In genomic region chr7:71837845-71838244, GRCm38 (mm10) we compare ENCODE assay signal across 27 mouse cellular contexts.
DNase-seq lines count a peak whose midpoint lies in the region; ATAC-seq lines count a peak whose summit lies in the region.
"Had no signal": no experiment of that assay in that cellular context is flagged by ENCODE, and none has a peak within 500 bp of the region (broad histone marks: within the 10 kb centered on the region; RNA-seq: fewer than 3 reads in every experiment).

No protein-coding gene starts in this region.

- 67% methylated on average over 6 of the region's 6 CpGs for WGBS in heart, embryonic 12.5 days
- WGBS in limb, embryonic 11.5 days: 63% methylated on average over 6 of the region's 6 CpGs

- H3K36me3 ChIP-seq in heart, embryonic 12.5 days: no peaks in the 10 kb centered on the region
- no peaks in the 10 kb centered on the region for H3K36me3 ChIP-seq in limb, embryonic 11.5 days (ENCODE audit: control insufficient read depth, insufficient read depth, low read length)
- H3K36me3 ChIP-seq: forebrain, embryonic 15.5 days; heart, embryonic 15.5 days; midbrain, embryonic 10.5 days; neural tube, embryonic 13.5 days had no signal

- H3K9ac ChIP-seq in heart, embryonic 12.5 days: no peak overlapping the region
- H3K9ac ChIP-seq in limb, embryonic 11.5 days (ENCODE audit: low read length): no peak overlapping the region
- H3K9ac ChIP-seq: forebrain, embryonic 15.5 days; heart, embryonic 15.5 days; liver, postnatal 0 days; neural tube, embryonic 13.5 days had no signal

- H3K4me3 ChIP-seq in heart, embryonic 12.5 days: no peak overlapping the region
- H3K4me3 ChIP-seq in limb, embryonic 11.5 days (ENCODE audit: low read depth, low read length): no peak overlapping the region
- H3K4me3 ChIP-seq: forebrain, embryonic 15.5 days; heart, embryonic 15.5 days; midbrain, embryonic 10.5 days; myocyte; neural tube, embryonic 13.5 days had no signal

- H3K4me2 ChIP-seq in heart, embryonic 12.5 days: no peak overlapping the region
- H3K4me2 ChIP-seq in limb, embryonic 11.5 days (ENCODE audit: low read depth, severe bottlenecking): no peak overlapping the region
- H3K4me2 ChIP-seq: forebrain, embryonic 15.5 days; heart, embryonic 15.5 days; neural tube, embryonic 13.5 days had no signal

- DNase-seq in heart, postnatal 10 days: peak; percentile 2 to 6
- peak; percentile 8 for DNase-seq in kidney, postnatal 14 days
- no peak for DNase-seq in kidney, adult 18-20 months
- DNase-seq in R1 (ENCODE audit: low read depth, low spot score): peak; percentile 47
- peak; percentile 28 for DNase-seq in limb, embryonic 11.5 days (ENCODE audit: low spot score)
- DNase-seq in testis, postnatal 10 days (ENCODE audit: low spot score): no peak
- DNase-seq: adrenal gland, postnatal 14 days; B cell, adult 2 months; cerebellum, adult 8-10 months; gastrocnemius, postnatal 10 days; kidney, postnatal 10 days; left cerebral cortex, postnatal 4 days; liver, postnatal 0 days; right cerebral cortex, adult 18-20 months; thymus, adult 2 months; thymus, postnatal 4 days had no signal

- H3K27ac ChIP-seq in heart, embryonic 12.5 days (ENCODE audit: poor library complexity, severe bottlenecking): no peak overlapping the region
- no peak overlapping the region for H3K27ac ChIP-seq in limb, embryonic 11.5 days (replicated peaks; ENCODE audit: low read depth, low read length)
- H3K27ac ChIP-seq: forebrain, embryonic 15.5 days; heart, embryonic 15.5 days; hindbrain, postnatal 0 days; macrophage; midbrain, embryonic 10.5 days; neural tube, embryonic 13.5 days had no signal

- intact Hi-C loops in heart, postnatal 10 days (cut with DNase I): loop anchor here (5.0 kb wide), 1 partner anchor 131 kb away; no protein-coding TSS in a partner anchor

- no peak for ATAC-seq in heart, embryonic 12.5 days (ENCODE audit: insufficient number of reproducible peaks, low FRiP score)
- no peak for ATAC-seq in limb, embryonic 11.5 days (ENCODE audit: insufficient number of reproducible peaks, low FRiP score, low TSS enrichment, low read depth)
- ATAC-seq: forebrain, embryonic 15.5 days; hindbrain, postnatal 0 days; intestine, embryonic 16.5 days; liver, postnatal 0 days; midbrain, embryonic 16.5 days had no signal

- no peaks in the 10 kb centered on the region for H3K4me1 ChIP-seq in heart, embryonic 12.5 days (replicated peaks)
- H3K4me1 ChIP-seq in limb, embryonic 11.5 days (ENCODE audit: control insufficient read depth, insufficient read depth, low read length): no peaks in the 10 kb centered on the region
- H3K4me1 ChIP-seq: forebrain, embryonic 15.5 days; heart, embryonic 15.5 days; neural tube, embryonic 13.5 days had no signal

- H3K9me3 ChIP-seq in heart, embryonic 12.5 days (replicated peaks): no peaks in the 10 kb centered on the region
- H3K9me3 ChIP-seq in limb, embryonic 11.5 days (ENCODE audit: control insufficient read depth, low read length): no peaks in the 10 kb centered on the region
- H3K9me3 ChIP-seq: forebrain, embryonic 15.5 days; heart, embryonic 15.5 days; midbrain, embryonic 10.5 days; neural tube, embryonic 13.5 days had no signal

- no peaks in the 10 kb centered on the region for H3K27me3 ChIP-seq in heart, embryonic 12.5 days (replicated peaks)
- H3K27me3 ChIP-seq in limb, embryonic 11.5 days (ENCODE audit: control insufficient read depth, insufficient read depth, low read length): no peaks in the 10 kb centered on the region
- H3K27me3 ChIP-seq: CH12.LX; forebrain, embryonic 15.5 days; heart, embryonic 15.5 days; neural tube, embryonic 13.5 days had no signal

Comparison
In these comparisons a context has a peak if more than half of its experiments do, and no peak if none do; other contexts are left out.
1. DNase-seq: peak in heart, postnatal 10 days (2 of 2), kidney, postnatal 14 days (single experiment), R1 (single experiment) and limb, embryonic 11.5 days (single experiment); none in kidney, adult 18-20 months (single experiment) and testis, postnatal 10 days (single experiment).